ENCODE assay signal across 8 mouse cellular contexts in the genomic region with DNA sequence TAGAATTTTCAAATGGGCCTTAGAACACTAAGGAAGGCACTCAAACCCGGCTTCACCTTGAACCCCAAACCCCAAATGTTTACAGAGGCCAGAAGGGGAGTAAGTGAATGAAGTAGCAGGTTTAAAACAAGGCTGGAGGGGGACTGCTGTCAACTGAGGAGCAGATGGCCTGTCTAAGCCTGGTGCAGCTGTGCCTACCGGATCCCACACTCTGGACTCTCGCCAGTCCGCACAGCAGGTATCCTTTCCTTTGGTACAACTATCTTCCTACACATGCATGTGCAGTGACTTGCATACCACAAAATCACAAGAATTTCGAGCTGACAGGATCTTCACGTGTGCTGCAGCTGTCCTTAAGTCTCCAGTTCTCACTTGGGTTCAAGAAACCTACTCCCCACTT. TPM values are rescaled to one million over a fixed set of nuclear protein-coding genes. Genes with fewer than 3 reads are reported as not detected.
DNase-seq lines count a peak whose midpoint lies in the region; ATAC-seq lines count a peak whose summit lies in the region.

No protein-coding gene starts in this region.

- H3K27ac ChIP-seq in hindbrain, embryonic 10.5 days = peak overlapping the region; percentile 97
- H3K27ac ChIP-seq in liver, embryonic 15.5 days (replicated peaks) = no peak overlapping the region

- peak overlapping the region; percentile 92 for H3K4me2 ChIP-seq in liver, embryonic 15.5 days

- 78% methylated on average over 6 of the region's 6 CpGs for WGBS in hindbrain, embryonic 10.5 days
- WGBS in liver, embryonic 15.5 days (ENCODE audit: insufficient replicate concordance) = 73% methylated on average over 6 of the region's 6 CpGs

- peaks cover 47% of the 10 kb centered on the region for H3K4me1 ChIP-seq in hindbrain, embryonic 10.5 days (replicated peaks)
- H3K4me1 ChIP-seq in liver, embryonic 15.5 days (replicated peaks) = peaks cover 48% of the 10 kb centered on the region

- peak; percentile 86 to 88 for DNase-seq in cerebellum, postnatal 10 days
- peak; percentile 33 for DNase-seq in 416B (ENCODE audit: low read depth)
- no peak for DNase-seq in hindbrain, embryonic 10.5 days (ENCODE audit: low spot score)
- DNase-seq in adrenal gland, postnatal 4 days (ENCODE audit: low spot score in 2 of 2) = no peak
- DNase-seq in gastrocnemius, postnatal 25 days = no peak
- DNase-seq in adrenal gland, postnatal 10 days = no peak

- ATAC-seq in cerebellum, adult (ENCODE audit: insufficient number of reproducible peaks, low FRiP score, low TSS enrichment) = no peak
- no peak for ATAC-seq in liver, embryonic 15.5 days (ENCODE audit: insufficient read depth)

- peak overlapping the region; percentile 88 for H3K9ac ChIP-seq in liver, embryonic 15.5 days

- peaks cover 8% of the 10 kb centered on the region for H3K27me3 ChIP-seq in hindbrain, embryonic 10.5 days (ENCODE audit: insufficient read depth, poor library complexity, severe bottlenecking)
- H3K27me3 ChIP-seq in liver, embryonic 15.5 days = peaks cover 9% of the 10 kb centered on the region

- peaks cover 41% of the 10 kb centered on the region for H3K36me3 ChIP-seq in hindbrain, embryonic 10.5 days
- H3K36me3 ChIP-seq in liver, embryonic 15.5 days (replicated peaks) = peaks cover 30% of the 10 kb centered on the region

- H3K9me3 ChIP-seq in hindbrain, embryonic 10.5 days = no peaks in the 10 kb centered on the region
- H3K9me3 ChIP-seq in liver, embryonic 15.5 days (replicated peaks) = no peaks in the 10 kb centered on the region

- H3K4me3 ChIP-seq in hindbrain, embryonic 10.5 days = peak overlapping the region; percentile 72
- H3K4me3 ChIP-seq in liver, embryonic 15.5 days (replicated peaks) = peak overlapping the region; percentile 80; the same call in 1 of the 2 replicates

RNA-seq across cellular contexts. Expression of a gene that starts 1.6 kb away (rescaled TPM):
- polyA plus RNA-seq in hindbrain, embryonic 10.5 days (2016; fragmentation: Nextera tagmentation; extraction: Ambion mirVana) = 34.2 and 36.7 TPM in 2 replicates
- polyA plus RNA-seq in liver, embryonic 15.5 days (2015; fragmentation: Nextera tagmentation; extraction: Ambion mirVana) = 7.0 and 8.3 TPM in 2 replicates
- 10 to 100 TPM; 17.4 to 17.8 TPM for total RNA-seq in adrenal gland, postnatal 4 days (2021)
- total RNA-seq in gastrocnemius, postnatal 25 days (2021) = 1 to 10 TPM; 1.2 to 2.5 TPM
- total RNA-seq in adrenal gland, postnatal 10 days (2021) = 10 to 100 TPM in 1 of 2 experiments, 1 to 10 TPM in 1; 7.8 to 12.6 TPM

RNA-seq across cellular contexts. Expression of a gene that starts 1.8 kb away (rescaled TPM):
- polyA plus RNA-seq in hindbrain, embryonic 10.5 days (2016; fragmentation: Nextera tagmentation; extraction: Ambion mirVana) = 189 and 208 TPM in 2 replicates
- polyA plus RNA-seq in liver, embryonic 15.5 days (2015; fragmentation: Nextera tagmentation; extraction: Ambion mirVana) = 74.8 and 77.7 TPM in 2 replicates
- 10 to 100 TPM; 80.3 to 82.5 TPM for total RNA-seq in adrenal gland, postnatal 4 days (2021)
- 10 to 100 TPM; 39.6 to 48.3 TPM for total RNA-seq in gastrocnemius, postnatal 25 days (2021)
- total RNA-seq in adrenal gland, postnatal 10 days (2021) = 10 to 100 TPM; 75.1 to 78.6 TPM

RNA-seq across cellular contexts. Expression of a gene that starts 4.0 kb away (rescaled TPM):
- 1.2 and 2.7 TPM in 2 replicates for polyA plus RNA-seq in hindbrain, embryonic 10.5 days (2016; fragmentation: Nextera tagmentation; extraction: Ambion mirVana)
- 0.13 and 0.26 TPM in 2 replicates for polyA plus RNA-seq in liver, embryonic 15.5 days (2015; fragmentation: Nextera tagmentation; extraction: Ambion mirVana)
- 10 to 100 TPM in 1 of 2 experiments, 1 to 10 TPM in 1; 9.7 to 10.4 TPM for total RNA-seq in adrenal gland, postnatal 4 days (2021)
- under 1 TPM in 1 of 2 experiments, not detected in 1; 0.13 TPM for total RNA-seq in gastrocnemius, postnatal 25 days (2021)
- 1 to 10 TPM; 5.1 to 7.9 TPM for total RNA-seq in adrenal gland, postnatal 10 days (2021)

RNA-seq across cellular contexts. Expression of a gene that starts 18.3 kb away (rescaled TPM):
- 18.0 and 19.9 TPM in 2 replicates for polyA plus RNA-seq in hindbrain, embryonic 10.5 days (2016; fragmentation: Nextera tagmentation; extraction: Ambion mirVana)
- 0.97 and 1.3 TPM in 2 replicates for polyA plus RNA-seq in liver, embryonic 15.5 days (2015; fragmentation: Nextera tagmentation; extraction: Ambion mirVana)
- 10 to 100 TPM in 1 of 2 experiments, 1 to 10 TPM in 1; 9.4 to 10.6 TPM for total RNA-seq in adrenal gland, postnatal 4 days (2021)
- under 1 TPM in 1 of 2 experiments, not detected in 1; 0.35 TPM for total RNA-seq in gastrocnemius, postnatal 25 days (2021)
- 1 to 10 TPM; 4.2 to 7.2 TPM for total RNA-seq in adrenal gland, postnatal 10 days (2021)

RNA-seq across cellular contexts. Expression of a gene that starts 47.2 kb away (rescaled TPM):
- 45.1 and 46.9 TPM in 2 replicates for polyA plus RNA-seq in hindbrain, embryonic 10.5 days (2016; fragmentation: Nextera tagmentation; extraction: Ambion mirVana)
- polyA plus RNA-seq in liver, embryonic 15.5 days (2015; fragmentation: Nextera tagmentation; extraction: Ambion mirVana) = 3.4 and 5.8 TPM in 2 replicates
- 100 to 1,000 TPM; 164 to 190 TPM for total RNA-seq in adrenal gland, postnatal 4 days (2021)
- 10 to 100 TPM; 12.0 to 13.9 TPM for total RNA-seq in gastrocnemius, postnatal 25 days (2021)
- total RNA-seq in adrenal gland, postnatal 10 days (2021) = 100 to 1,000 TPM in 1 of 2 experiments, 10 to 100 TPM in 1; 93.8 to 128 TPM

Comparison
In these comparisons a context has a peak if more than half of its experiments do, and no peak if none do; other contexts are left out.
1. DNase-seq: peak in cerebellum, postnatal 10 days (2 of 2) and 416B (single experiment); none in hindbrain, embryonic 10.5 days (single experiment), adrenal gland, postnatal 4 days (0 of 2), gastrocnemius, postnatal 25 days (single experiment) and adrenal gland, postnatal 10 days (single experiment).
2. RNA of a gene that starts 4.0 kb away (total RNA-seq): 9.7 to 10.4 TPM in adrenal gland, postnatal 4 days and 5.1 to 7.9 TPM in adrenal gland, postnatal 10 days; 0.13 TPM in gastrocnemius, postnatal 25 days; every median in the first group is over 4 times any median in the second.